Mouse (Mus musculus): ENCODE data around the gene Nrp1. TPM values are rescaled to one million over a fixed set of nuclear protein-coding genes. Genes with fewer than 3 reads are reported as not detected.

Nrp1 gene
- total RNA-seq, 1 experiment from 2014 or later, result 2.1 TPM

GRCm38 (mm10) chr8:128359521-128360318, 1.3 kb downstream of the Nrp1 start:
- no peak for ATAC-seq (replicated peaks in 1 of 2; ENCODE audit: insufficient read depth in 1 of 2, low FRiP score in 2 of 2, low TSS enrichment in 1 of 2, low read depth in 1 of 2, poor library complexity in 2 of 2, severe bottlenecking in 2 of 2)

GRCm38 (mm10) chr8:128361343-128361870, 3.0 kb downstream of the Nrp1 start:
- no peak for ATAC-seq (replicated peaks in 1 of 2; ENCODE audit: insufficient read depth in 1 of 2, low FRiP score in 2 of 2, low TSS enrichment in 1 of 2, low read depth in 1 of 2, poor library complexity in 2 of 2, severe bottlenecking in 2 of 2)

- ATAC-seq (replicated peaks in 1 of 2; ENCODE audit: insufficient read depth in 1 of 2, low FRiP score in 2 of 2, low TSS enrichment in 1 of 2, low read depth in 1 of 2, poor library complexity in 2 of 2, severe bottlenecking in 2 of 2), result peak; percentile 65 to 77
Measured at GRCm38 (mm10) chr8:128362940-128363595, 4.7 kb downstream of the Nrp1 start.

GRCm38 (mm10) chr8:128370496-128370895, 12.1 kb downstream of the Nrp1 start:
- ATAC-seq (replicated peaks in 1 of 2; ENCODE audit: insufficient read depth in 1 of 2, low FRiP score in 2 of 2, low TSS enrichment in 1 of 2, low read depth in 1 of 2, poor library complexity in 2 of 2, severe bottlenecking in 2 of 2), result no peak

GRCm38 (mm10) chr8:128371026-128371425, 12.6 kb downstream of the Nrp1 start:
- no peak for ATAC-seq (replicated peaks in 1 of 2; ENCODE audit: insufficient read depth in 1 of 2, low FRiP score in 2 of 2, low TSS enrichment in 1 of 2, low read depth in 1 of 2, poor library complexity in 2 of 2, severe bottlenecking in 2 of 2)

GRCm38 (mm10) chr8:128371789-128372188, 13.4 kb downstream of the Nrp1 start:
- ATAC-seq (replicated peaks in 1 of 2; ENCODE audit: insufficient read depth in 1 of 2, low FRiP score in 2 of 2, low TSS enrichment in 1 of 2, low read depth in 1 of 2, poor library complexity in 2 of 2, severe bottlenecking in 2 of 2), result no peak

GRCm38 (mm10) chr8:128372724-128373123, 14.3 kb downstream of the Nrp1 start:
- no peak for ATAC-seq (replicated peaks in 1 of 2; ENCODE audit: insufficient read depth in 1 of 2, low FRiP score in 2 of 2, low TSS enrichment in 1 of 2, low read depth in 1 of 2, poor library complexity in 2 of 2, severe bottlenecking in 2 of 2)

GRCm38 (mm10) chr8:128373418-128373817, 15.0 kb downstream of the Nrp1 start:
- no peak for ATAC-seq (replicated peaks in 1 of 2; ENCODE audit: insufficient read depth in 1 of 2, low FRiP score in 2 of 2, low TSS enrichment in 1 of 2, low read depth in 1 of 2, poor library complexity in 2 of 2, severe bottlenecking in 2 of 2)

- no peak for ATAC-seq (replicated peaks in 1 of 2; ENCODE audit: insufficient read depth in 1 of 2, low FRiP score in 2 of 2, low TSS enrichment in 1 of 2, low read depth in 1 of 2, poor library complexity in 2 of 2, severe bottlenecking in 2 of 2)
Measured at GRCm38 (mm10) chr8:128375291-128375690, 16.9 kb downstream of the Nrp1 start.

- no peak for ATAC-seq (replicated peaks in 1 of 2; ENCODE audit: insufficient read depth in 1 of 2, low FRiP score in 2 of 2, low TSS enrichment in 1 of 2, low read depth in 1 of 2, poor library complexity in 2 of 2, severe bottlenecking in 2 of 2)
Measured at GRCm38 (mm10) chr8:128383176-128383575, 24.8 kb downstream of the Nrp1 start.

- ATAC-seq (replicated peaks in 1 of 2; ENCODE audit: insufficient read depth in 1 of 2, low FRiP score in 2 of 2, low TSS enrichment in 1 of 2, low read depth in 1 of 2, poor library complexity in 2 of 2, severe bottlenecking in 2 of 2), result no peak
Measured at GRCm38 (mm10) chr8:128384366-128384765, 26.0 kb downstream of the Nrp1 start.

- no peak for ATAC-seq (replicated peaks in 1 of 2; ENCODE audit: insufficient read depth in 1 of 2, low FRiP score in 2 of 2, low TSS enrichment in 1 of 2, low read depth in 1 of 2, poor library complexity in 2 of 2, severe bottlenecking in 2 of 2)
Measured at GRCm38 (mm10) chr8:128384921-128385332, 26.5 kb downstream of the Nrp1 start.

- peak in 1 of 2 experiments; percentile 6; a peak in 1 of 4 replicates for ATAC-seq (replicated peaks in 1 of 2; ENCODE audit: insufficient read depth in 1 of 2, low FRiP score in 2 of 2, low TSS enrichment in 1 of 2, low read depth in 1 of 2, poor library complexity in 2 of 2, severe bottlenecking in 2 of 2)
Measured at GRCm38 (mm10) chr8:128386963-128387621, 28.7 kb downstream of the Nrp1 start.

GRCm38 (mm10) chr8:128390759-128391158, 32.4 kb downstream of the Nrp1 start:
- peak in 1 of 2 experiments; percentile 56; a peak in 1 of 4 replicates for ATAC-seq (replicated peaks in 1 of 2; ENCODE audit: insufficient read depth in 1 of 2, low FRiP score in 2 of 2, low TSS enrichment in 1 of 2, low read depth in 1 of 2, poor library complexity in 2 of 2, severe bottlenecking in 2 of 2)

- ATAC-seq (replicated peaks in 1 of 2; ENCODE audit: insufficient read depth in 1 of 2, low FRiP score in 2 of 2, low TSS enrichment in 1 of 2, low read depth in 1 of 2, poor library complexity in 2 of 2, severe bottlenecking in 2 of 2), result peak; percentile 27 to 30; a peak in 1 of 4 replicates
Measured at GRCm38 (mm10) chr8:128391182-128391760, 32.9 kb downstream of the Nrp1 start.

GRCm38 (mm10) chr8:128394671-128395193, 36.3 kb downstream of the Nrp1 start:
- ATAC-seq (replicated peaks in 1 of 2; ENCODE audit: insufficient read depth in 1 of 2, low FRiP score in 2 of 2, low TSS enrichment in 1 of 2, low read depth in 1 of 2, poor library complexity in 2 of 2, severe bottlenecking in 2 of 2), result no peak

- no peak for ATAC-seq (replicated peaks in 1 of 2; ENCODE audit: insufficient read depth in 1 of 2, low FRiP score in 2 of 2, low TSS enrichment in 1 of 2, low read depth in 1 of 2, poor library complexity in 2 of 2, severe bottlenecking in 2 of 2)
Measured at GRCm38 (mm10) chr8:128396968-128397367, 38.6 kb downstream of the Nrp1 start.

All from hematopoietic stem cell, adult 5-6 weeks (primary cell).